Mouse (Mus musculus) adrenal gland, postnatal 10 days (tissue): ENCODE data around the gene Ccdc54. TPM values are rescaled to one million over a fixed set of nuclear protein-coding genes. Genes with fewer than 3 reads are reported as not detected.

ENCODE experiments used
- DNase-seq: peaks from one replicate; pipeline ENCODE4 v3.0.0; 2021; ENCODE audit warnings: mixed read lengths
- total RNA-seq, 2 experiments: library from RNA; stranded (reverse); gene quantifications; 2 replicates each; pipeline ENCODE4 v1.2.3; 2021

The Ccdc54 gene
- total RNA-seq, 2 experiments from 2014 or later: not detected

GRCm38 (mm10) chr16:50542554-50543333 lies 48.2 kb downstream of the Ccdc54 start:
- no peak for DNase-seq

Other genes with a start within 250 kb of the Ccdc54 start
- gene Bbx, start 158.8 kb downstream of the Ccdc54 start, total RNA-seq: 10 to 100 TPM; 25.2 to 30.3 TPM